Mouse (Mus musculus): Measurements from ENCODE around the gene Pmis2. TPM values are rescaled to one million over a fixed set of nuclear protein-coding genes. Genes with fewer than 3 reads are reported as not detected.
A peak's percentile ranks its signal among the peaks of the same experiment; 100 is the strongest.

The Pmis2 gene
- polyA plus RNA-seq, 1 experiment from 2014 or later, result not detected

GRCm38 (mm10) chr7:30678263-30678975 lies 7.0 kb upstream of the Pmis2 start:
- 62% methylated on average over 5 of the region's 5 CpGs for WGBS
- Histone ChIP-seq H3K27ac (no peak overlapping the region), H3K9me3 (no peaks in the 10 kb centered on the region), H3K4me1 (no peaks in the 10 kb centered on the region), H3K4me2 (no peak overlapping the region), H3K36me3 (no peaks in the 10 kb centered on the region), H3K4me3 (replicated peaks) (no peak overlapping the region), H3K27me3 (replicated peaks) (no peaks in the 10 kb centered on the region), H3K9ac (no peak overlapping the region)
- no peak for ATAC-seq (ENCODE audit: insufficient read depth, low FRiP score, low read depth)

- Histone ChIP-seq H3K9me3 (no peaks in the 10 kb centered on the region), H3K36me3 (no peaks in the 10 kb centered on the region), H3K4me1 (peaks cover 8% of the 10 kb centered on the region; the same call in 1 of the 2 replicates), H3K9ac (no peak overlapping the region), H3K4me2 (no peak overlapping the region), H3K4me3 (replicated peaks) (no peak overlapping the region), H3K27ac (no peak overlapping the region), H3K27me3 (replicated peaks) (no peaks in the 10 kb centered on the region)
- no peak for ATAC-seq (ENCODE audit: insufficient read depth, low FRiP score, low read depth)
- WGBS, result 35% methylated on average over 3 of the region's 3 CpGs
Observed at GRCm38 (mm10) chr7:30669229-30669628, 2.2 kb downstream of the Pmis2 start.

DNA sequence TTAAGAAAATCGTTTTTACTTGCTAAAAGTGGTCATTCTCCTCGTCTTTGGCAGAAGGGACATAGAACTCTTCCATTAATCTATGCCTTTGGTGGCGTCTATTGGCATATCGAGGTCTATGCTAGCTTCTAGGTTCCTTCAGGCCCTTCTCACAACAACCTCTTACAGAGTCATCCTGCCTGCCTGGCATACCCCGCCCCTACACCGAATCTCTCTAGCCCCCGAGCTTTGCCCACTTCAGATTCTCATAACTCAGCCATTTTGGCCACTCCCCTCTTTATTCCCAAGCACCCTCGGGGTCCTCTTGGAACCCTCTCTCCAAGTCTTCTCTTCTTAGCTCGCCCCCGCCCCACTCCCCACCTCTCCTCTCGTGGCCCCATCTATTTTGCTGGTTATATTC lies 6.1 kb downstream of the Pmis2 start:
- peak overlapping the region; percentile 73 for H3K4me2 ChIP-seq
- 4% methylated on average over 11 of the region's 11 CpGs for WGBS
- peaks cover 9% of the 10 kb centered on the region; the same call in 1 of the 2 replicates for H3K4me1 ChIP-seq
- peak overlapping the region; percentile 85 for H3K4me3 ChIP-seq (replicated peaks)
- 0 out of 2 replicates have a peak, but pooled peaks have one; percentile 36 for ATAC-seq (ENCODE audit: insufficient read depth, low FRiP score, low read depth)
- H3K36me3 ChIP-seq, result 0 out of 2 replicates have a peak, but pooled peaks cover 13% of the 10 kb centered on the region
- peak overlapping the region; percentile 78; the same call in 1 of the 2 replicates for H3K9ac ChIP-seq
- H3K27ac ChIP-seq, result no peak overlapping the region
- no peaks in the 10 kb centered on the region for H3K9me3 ChIP-seq
- H3K27me3 ChIP-seq (replicated peaks), result no peaks in the 10 kb centered on the region

GRCm38 (mm10) chr7:30664529-30665200 lies 6.7 kb downstream of the Pmis2 start, which contains the start of gene Haus5:
Gene Haus5, minus strand, starts transcription at chr7:30664994.
- peak within 1 kb of the TSS; percentile 85 for H3K4me3 ChIP-seq (replicated peaks)
- 1% methylated on average over 34 of the region's 34 CpGs for WGBS
- ATAC-seq (ENCODE audit: insufficient read depth, low FRiP score, low read depth), result peak; percentile 90
- H3K9ac ChIP-seq, result peak within 1 kb of the TSS; percentile 78
- no peaks in the 10 kb centered on the region for H3K9me3 ChIP-seq
- peak within 1 kb of the TSS; percentile 73 for H3K4me2 ChIP-seq
- H3K36me3 ChIP-seq, result peaks cover 19% of the 10 kb centered on the region; the same call in 1 of the 2 replicates
- peaks cover 9% of the 10 kb centered on the region; the same call in 1 of the 2 replicates for H3K4me1 ChIP-seq
- no peaks in the 10 kb centered on the region for H3K27me3 ChIP-seq (replicated peaks)
- H3K27ac ChIP-seq, result peak within 1 kb of the TSS; percentile 35; the same call in 1 of the 2 replicates

DNA sequence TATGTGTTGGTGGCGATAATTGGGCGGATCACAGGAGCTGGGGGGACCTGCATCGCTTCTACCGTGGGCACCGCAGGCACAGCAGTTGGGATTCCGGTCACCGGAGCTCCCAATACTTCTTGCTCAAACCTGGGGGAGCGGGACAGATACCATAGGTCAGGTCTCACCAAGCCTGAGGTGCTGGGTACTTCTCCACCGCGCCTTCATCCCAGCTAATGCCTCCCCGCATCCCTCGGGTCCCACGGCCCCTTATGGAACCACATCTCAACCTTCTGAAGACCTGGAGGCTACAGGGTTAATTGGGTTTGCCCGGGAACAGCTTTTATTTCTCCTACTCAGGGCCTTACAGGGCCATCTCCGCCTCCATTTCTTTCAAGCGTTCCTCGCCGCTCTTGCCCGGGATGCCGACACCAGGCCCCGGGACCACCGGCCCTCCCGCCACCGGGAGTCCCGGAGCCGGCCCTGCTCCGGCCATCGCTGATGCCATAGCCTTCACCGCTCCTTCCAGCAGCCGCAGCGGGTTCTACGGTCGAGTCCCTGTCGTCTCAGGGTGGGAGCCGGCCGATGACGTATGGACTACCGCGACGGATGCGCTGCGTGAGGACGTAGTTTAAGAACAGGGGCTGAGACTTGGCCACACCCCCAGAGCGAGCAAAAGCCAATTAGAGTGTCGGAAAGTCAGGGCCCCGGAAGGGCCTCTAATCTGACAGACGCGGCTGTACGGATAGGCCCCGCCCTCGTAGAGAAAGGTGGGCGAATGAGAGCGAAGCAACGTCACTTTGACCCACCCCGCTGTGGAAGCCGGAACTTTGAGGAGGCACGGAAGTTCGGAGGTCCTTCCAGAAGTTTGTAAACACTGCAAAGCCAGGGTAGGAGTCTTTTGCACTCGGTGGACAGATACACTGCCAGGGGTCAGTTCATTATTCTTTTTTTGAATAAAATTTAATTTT lies 21.5 kb downstream of the Pmis2 start, which contains the start of gene Rbm42:
Gene Rbm42, minus strand, starts transcription at position 727 of the 950 bp plus-strand sequence.
- 0 out of 2 replicates have a peak, but pooled peaks cover 10% of the 10 kb centered on the region for H3K4me1 ChIP-seq
- peak within 1 kb of the TSS; percentile 92 for H3K4me2 ChIP-seq
- H3K27me3 ChIP-seq (replicated peaks), result no peaks in the 10 kb centered on the region
- H3K27ac ChIP-seq, result peak within 1 kb of the TSS; percentile 57; the same call in 1 of the 2 replicates
- H3K9ac ChIP-seq, result peak within 1 kb of the TSS; percentile 99
- ATAC-seq (ENCODE audit: insufficient read depth, low FRiP score, low read depth), result peak; percentile 99
- H3K4me3 ChIP-seq (replicated peaks), result peak within 1 kb of the TSS; percentile 99
- 1% methylated on average over 59 of the region's 59 CpGs for WGBS
- H3K36me3 ChIP-seq, result peaks cover 33% of the 10 kb centered on the region
- no peaks in the 10 kb centered on the region for H3K9me3 ChIP-seq

- H3K9me3 ChIP-seq, result no peaks in the 10 kb centered on the region
- H3K4me3 ChIP-seq (replicated peaks), result no peak overlapping the region
- H3K27ac ChIP-seq, result no peak overlapping the region
- 18% methylated on average over 4 of the region's 4 CpGs for WGBS
- peaks cover 10% of the 10 kb centered on the region; the same call in 1 of the 2 replicates for H3K4me1 ChIP-seq
- no peak for ATAC-seq (ENCODE audit: insufficient read depth, low FRiP score, low read depth)
- peaks cover 23% of the 10 kb centered on the region for H3K27me3 ChIP-seq (replicated peaks)
- peaks cover 33% of the 10 kb centered on the region for H3K36me3 ChIP-seq
- H3K4me2 ChIP-seq, result no peak overlapping the region
- H3K9ac ChIP-seq, result no peak overlapping the region
Observed at GRCm38 (mm10) chr7:30639083-30639482, 32.3 kb downstream of the Pmis2 start.

DNA sequence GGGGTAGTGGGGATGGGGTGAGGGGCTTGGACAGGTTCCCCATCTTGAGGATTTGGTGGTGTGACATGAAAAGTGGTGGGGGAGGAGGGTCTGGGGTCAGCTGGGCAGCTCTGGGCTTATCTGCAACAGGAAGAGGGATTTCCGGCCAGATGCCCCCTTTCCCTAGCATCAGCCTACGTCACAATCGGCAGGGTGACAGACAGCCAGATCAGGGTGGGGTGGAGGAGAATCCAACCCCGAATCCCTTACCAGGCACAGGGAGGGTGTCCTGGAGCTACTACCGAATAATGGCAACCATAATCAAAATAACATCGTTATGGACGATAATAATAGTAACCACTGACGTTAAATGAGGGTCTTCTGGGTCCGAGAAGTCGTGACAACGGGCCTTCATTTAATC lies 35.0 kb downstream of the Pmis2 start:
- H3K36me3 ChIP-seq, result peaks cover 10% of the 10 kb centered on the region
- peaks cover 45% of the 10 kb centered on the region for H3K27me3 ChIP-seq (replicated peaks)
- H3K9me3 ChIP-seq, result no peaks in the 10 kb centered on the region
- H3K4me1 ChIP-seq, result peaks cover 15% of the 10 kb centered on the region; the same call in 1 of the 2 replicates
- 21% methylated on average over 11 of the region's 11 CpGs for WGBS
- no peak overlapping the region for H3K4me2 ChIP-seq
- no peak overlapping the region for H3K9ac ChIP-seq
- H3K4me3 ChIP-seq (replicated peaks), result no peak overlapping the region
- H3K27ac ChIP-seq, result no peak overlapping the region
- ATAC-seq (ENCODE audit: insufficient read depth, low FRiP score, low read depth), result no peak

GRCm38 (mm10) chr7:30635752-30636151 lies 35.7 kb downstream of the Pmis2 start, which contains the start of gene Etv2:
Gene Etv2, minus strand, starts transcription at chr7:30635852.
- H3K9me3 ChIP-seq, result no peaks in the 10 kb centered on the region
- H3K36me3 ChIP-seq, result 0 out of 2 replicates have a peak, but pooled peaks cover 4% of the 10 kb centered on the region
- H3K9ac ChIP-seq, result no peak within 1 kb of the TSS
- no peak for ATAC-seq (ENCODE audit: insufficient read depth, low FRiP score, low read depth)
- 4% methylated on average over 5 of the region's 5 CpGs for WGBS
- peak within 1 kb of the TSS; percentile 46 for H3K4me2 ChIP-seq
- H3K4me3 ChIP-seq (replicated peaks), result peak within 1 kb of the TSS; percentile 22; the same call in 1 of the 2 replicates
- peaks cover 45% of the 10 kb centered on the region for H3K27me3 ChIP-seq (replicated peaks)
- no peak within 1 kb of the TSS for H3K27ac ChIP-seq
- peaks cover 15% of the 10 kb centered on the region; the same call in 1 of the 2 replicates for H3K4me1 ChIP-seq

GRCm38 (mm10) chr7:30634621-30635020 lies 36.8 kb downstream of the Pmis2 start:
- H3K36me3 ChIP-seq, result no peaks in the 10 kb centered on the region

GRCm38 (mm10) chr7:30633762-30634412 lies 37.5 kb downstream of the Pmis2 start:
- WGBS, result 5% methylated on average over 26 of the region's 27 CpGs
- Histone ChIP-seq H3K4me2 (peak overlapping the region; percentile 11; the same call in 1 of the 2 replicates), H3K9ac (no peak overlapping the region)

More at GRCm38 (mm10) chr7:30634621-30635020, 36.8 kb downstream of the Pmis2 start:
- Histone ChIP-seq H3K9ac (no peak overlapping the region), H3K4me1 (peaks cover 15% of the 10 kb centered on the region; the same call in 1 of the 2 replicates), H3K27ac (no peak overlapping the region), H3K4me3 (replicated peaks) (peak overlapping the region; percentile 22; the same call in 1 of the 2 replicates), H3K4me2 (peak overlapping the region; percentile 46), H3K9me3 (no peaks in the 10 kb centered on the region), H3K27me3 (replicated peaks) (peaks cover 45% of the 10 kb centered on the region)
- peak; percentile 70 for ATAC-seq (ENCODE audit: insufficient read depth, low FRiP score, low read depth)
- WGBS, result under 1% methylated on average over 20 of the region's 20 CpGs

More at GRCm38 (mm10) chr7:30633762-30634412, 37.5 kb downstream of the Pmis2 start:
- Histone ChIP-seq H3K4me1 (peaks cover 15% of the 10 kb centered on the region; the same call in 1 of the 2 replicates), H3K27me3 (replicated peaks) (peaks cover 45% of the 10 kb centered on the region), H3K27ac (no peak overlapping the region), H3K36me3 (no peaks in the 10 kb centered on the region), H3K9me3 (no peaks in the 10 kb centered on the region), H3K4me3 (replicated peaks) (no peak overlapping the region)
- no peak for ATAC-seq (ENCODE audit: insufficient read depth, low FRiP score, low read depth)

Measured in stomach, embryonic 15.5 days (tissue).